Mouse (Mus musculus) heart, embryonic 13.5 days (tissue): ENCODE measurements at regions not wholly inside any gene's neighbourhood (a gene's known extent, or its start where the extent isn't known, plus 50 kb on each side); places are given as distances from the start of the nearest gene placed in this dataset.

ENCODE experiments used
- ATAC-seq: fragments of 200-750 bp; cut with Nextera tagmentation; 2 replicates; pipeline ENCODE4 v1.8.0; 2017; ENCODE audit warnings: moderate TSS enrichment; ENCODE audit not compliant: insufficient number of reproducible peaks, low FRiP score, low TSS enrichment; ENCODE audit errors: extremely low read depth
- H3K27ac ChIP-seq: fragments of 300-500 bp; sonication (generic); replicated peaks from 2 replicates; pipeline ENCODE4 v1.5.1; 2015; ENCODE audit warnings: moderate library complexity, mild to moderate bottlenecking, inconsistent platforms
- H3K27me3 ChIP-seq: fragments of 300-500 bp; sonication (generic); replicated peaks from 2 replicates; pipeline ENCODE4 v1.6.1; 2015; ENCODE audit warnings: mild to moderate bottlenecking, inconsistent platforms
- H3K36me3 ChIP-seq: fragments of 300-500 bp; sonication (generic); 2 replicates; pipeline ENCODE4 v1.6.1; 2015; ENCODE audit warnings: mild to moderate bottlenecking, inconsistent platforms
- H3K4me1 ChIP-seq: fragments of 300-500 bp; sonication (generic); 2 replicates; pipeline ENCODE4 v1.6.1; 2015; ENCODE audit warnings: inconsistent platforms
- H3K4me2 ChIP-seq: fragments of 300-500 bp; sonication (generic); 2 replicates; pipeline ENCODE4 v1.6.1; 2015; ENCODE audit warnings: inconsistent platforms, mild to moderate bottlenecking, moderate library complexity
- H3K4me3 ChIP-seq: fragments of 300-500 bp; sonication (generic); 2 replicates; pipeline ENCODE4 v1.5.1; 2015; ENCODE audit warnings: moderate library complexity, mild to moderate bottlenecking, inconsistent platforms
- H3K9ac ChIP-seq: fragments of 300-500 bp; sonication (generic); 2 replicates; pipeline ENCODE4 v1.6.1; 2015; ENCODE audit warnings: inconsistent platforms, mild to moderate bottlenecking, moderate library complexity
- H3K9me3 ChIP-seq: fragments of 300-500 bp; sonication (generic); 2 replicates; pipeline ENCODE4 v1.6.1; 2016; ENCODE audit warnings: inconsistent platforms
- WGBS: fragments of 180-500 bp; shearing (Covaris S2); methylation state at CpG from one replicate; pipeline ENCODE4 v1.1.7; 2015; ENCODE audit warnings: mixed read lengths; 5-methylcytosine and 5-hydroxymethylcytosine counted together

DNA sequence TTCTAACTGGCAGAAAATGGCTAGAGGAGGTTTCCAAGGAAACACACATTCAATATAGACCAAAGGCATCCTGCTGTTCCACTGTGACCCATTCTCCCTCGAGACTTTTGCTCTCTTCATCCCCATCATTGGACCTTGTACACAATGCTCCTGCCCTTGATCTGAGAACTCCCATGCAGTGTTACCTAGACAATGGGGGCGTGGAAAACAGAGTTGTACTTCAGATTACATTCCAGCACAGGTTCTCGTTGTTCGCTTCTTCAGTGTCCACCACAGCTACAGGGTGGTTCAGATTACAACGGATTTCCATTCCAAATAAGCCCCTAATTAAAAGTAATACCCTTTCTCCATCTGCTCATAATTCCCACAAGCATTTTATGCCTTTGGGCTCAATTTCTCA is 186.8 kb upstream of the Thbs1 start:
- Histone ChIP-seq H3K27me3 (no peaks in the 10 kb centered on the region), H3K4me2 (no peak overlapping the region), H3K27ac (no peak overlapping the region), H3K4me3 (no peak overlapping the region), H3K4me1 (peaks cover 10% of the 10 kb centered on the region; the same call in 1 of the 2 replicates), H3K9ac (no peak overlapping the region), H3K9me3 (no peaks in the 10 kb centered on the region), H3K36me3 (no peaks in the 10 kb centered on the region)
- no peak for ATAC-seq
- WGBS, result 63% methylated on average over 5 of the region's 5 CpGs

DNA sequence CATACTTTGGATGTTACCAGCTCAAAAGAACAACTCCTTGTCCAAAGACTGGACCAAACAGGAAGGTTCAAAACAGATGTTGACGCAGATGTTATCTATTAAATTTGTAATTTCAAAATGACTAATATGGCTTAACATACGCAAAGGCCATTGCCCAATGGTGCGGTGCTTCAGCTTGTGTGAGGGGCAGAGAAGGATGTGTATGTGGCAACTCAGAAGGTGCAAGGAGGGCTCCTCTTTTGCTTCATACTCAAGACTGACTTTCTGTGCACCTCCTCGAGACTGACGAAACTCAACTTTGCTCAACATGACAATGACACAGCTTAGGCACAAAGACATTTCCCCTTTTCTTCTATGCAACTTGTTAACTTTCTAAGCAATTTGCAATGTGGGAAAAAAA is 186.3 kb upstream of the Thbs1 start:
- H3K36me3 ChIP-seq, result no peaks in the 10 kb centered on the region
- H3K4me3 ChIP-seq, result no peak overlapping the region
- 85% methylated on average over 5 of the region's 5 CpGs for WGBS
- no peak overlapping the region for H3K27ac ChIP-seq
- no peak overlapping the region for H3K4me2 ChIP-seq
- no peaks in the 10 kb centered on the region for H3K9me3 ChIP-seq
- H3K27me3 ChIP-seq, result no peaks in the 10 kb centered on the region
- H3K9ac ChIP-seq, result no peak overlapping the region
- no peak for ATAC-seq
- H3K4me1 ChIP-seq, result peaks cover 10% of the 10 kb centered on the region; the same call in 1 of the 2 replicates

DNA sequence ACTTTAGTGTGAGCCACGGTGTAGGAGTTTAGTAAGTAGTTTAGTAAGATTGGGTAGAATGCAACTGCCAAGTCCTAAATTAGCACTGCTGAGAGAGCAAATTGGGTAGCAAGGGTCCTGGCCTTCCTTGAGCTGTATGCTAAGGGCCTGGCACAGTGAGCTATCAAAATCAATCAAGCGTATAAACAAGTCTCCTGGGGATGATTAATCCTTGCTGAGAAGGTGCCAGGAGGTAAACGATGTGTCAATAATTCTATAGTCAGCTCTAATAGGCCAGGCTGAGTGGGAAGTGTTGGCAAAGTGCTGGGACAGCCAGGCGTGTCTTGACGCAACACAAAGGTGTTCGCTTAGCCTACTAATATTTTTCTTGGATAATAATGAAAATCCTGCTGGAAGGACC is 183.6 kb upstream of the Thbs1 start:
- H3K36me3 ChIP-seq, result no peaks in the 10 kb centered on the region
- H3K4me2 ChIP-seq, result no peak overlapping the region
- 61% methylated on average over 6 of the region's 6 CpGs for WGBS

DNA sequence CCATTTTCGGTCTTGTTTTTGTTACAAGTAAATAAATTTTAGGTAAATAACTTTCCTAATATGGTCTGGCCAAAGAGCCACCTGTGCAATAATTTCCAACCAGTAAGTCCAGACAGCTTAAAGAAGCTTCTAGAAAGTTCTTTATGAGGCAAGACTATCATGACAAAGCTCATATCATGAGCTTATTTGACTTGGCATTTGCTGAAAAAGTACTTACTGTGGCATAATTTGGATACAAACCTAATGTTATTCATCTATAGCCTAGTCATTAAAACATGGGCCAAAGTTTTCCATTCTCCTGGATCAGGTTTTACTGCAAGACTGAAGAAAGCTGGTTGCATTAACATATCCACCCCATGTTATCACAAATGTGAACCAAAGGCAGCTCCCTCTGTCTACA is 182.1 kb upstream of the Thbs1 start:
- no peak overlapping the region for H3K4me2 ChIP-seq
- H3K36me3 ChIP-seq, result no peaks in the 10 kb centered on the region
- no peak overlapping the region for H3K4me3 ChIP-seq
- H3K9me3 ChIP-seq, result peaks cover 3% of the 10 kb centered on the region; the same call in 1 of the 2 replicates
- no peak for ATAC-seq
- no peak overlapping the region for H3K9ac ChIP-seq
- H3K27ac ChIP-seq, result no peak overlapping the region
- peaks cover 10% of the 10 kb centered on the region; the same call in 1 of the 2 replicates for H3K4me1 ChIP-seq
- 65% methylated on average over 1 of the region's 1 CpGs for WGBS
- no peaks in the 10 kb centered on the region for H3K27me3 ChIP-seq

More for the DNA sequence above, 183.6 kb upstream of the Thbs1 start:
- ATAC-seq, result no peak
- H3K4me3 ChIP-seq, result no peak overlapping the region
- no peak overlapping the region for H3K27ac ChIP-seq
- peaks cover 10% of the 10 kb centered on the region; the same call in 1 of the 2 replicates for H3K4me1 ChIP-seq
- peaks cover 3% of the 10 kb centered on the region; the same call in 1 of the 2 replicates for H3K9me3 ChIP-seq
- no peaks in the 10 kb centered on the region for H3K27me3 ChIP-seq
- no peak overlapping the region for H3K9ac ChIP-seq

DNA sequence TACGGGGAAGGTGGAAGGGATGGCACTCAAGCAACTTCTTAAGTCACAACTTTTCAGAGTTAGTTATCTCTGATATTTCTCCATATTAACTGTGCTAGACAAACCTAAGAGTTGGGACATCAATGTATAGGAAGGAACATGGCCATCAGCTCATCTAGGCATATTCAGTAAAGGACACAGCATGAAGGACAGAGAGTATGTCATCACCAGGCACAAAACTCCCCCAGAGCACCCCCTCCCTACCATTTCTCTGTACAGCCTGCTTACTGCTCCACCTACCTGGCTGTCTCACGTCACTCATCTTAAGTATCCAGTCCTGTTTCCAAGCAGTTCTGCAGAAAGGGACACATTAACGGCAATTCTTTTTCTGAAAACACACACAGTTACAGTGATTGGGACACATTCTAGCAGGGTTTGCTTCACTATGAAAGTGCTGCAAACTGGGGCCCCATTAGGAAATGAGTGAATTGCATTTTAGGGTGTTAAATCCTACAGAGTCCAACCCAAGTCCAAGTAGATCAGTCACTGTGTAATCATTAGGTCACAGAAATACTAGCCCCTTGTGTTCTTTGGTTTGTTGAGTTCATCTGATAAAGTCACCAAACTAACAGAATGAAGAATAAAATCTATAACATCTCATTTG is 180.7 kb upstream of the Thbs1 start:
- WGBS, result 73% methylated on average over 3 of the region's 3 CpGs
- no peak for ATAC-seq

DNA sequence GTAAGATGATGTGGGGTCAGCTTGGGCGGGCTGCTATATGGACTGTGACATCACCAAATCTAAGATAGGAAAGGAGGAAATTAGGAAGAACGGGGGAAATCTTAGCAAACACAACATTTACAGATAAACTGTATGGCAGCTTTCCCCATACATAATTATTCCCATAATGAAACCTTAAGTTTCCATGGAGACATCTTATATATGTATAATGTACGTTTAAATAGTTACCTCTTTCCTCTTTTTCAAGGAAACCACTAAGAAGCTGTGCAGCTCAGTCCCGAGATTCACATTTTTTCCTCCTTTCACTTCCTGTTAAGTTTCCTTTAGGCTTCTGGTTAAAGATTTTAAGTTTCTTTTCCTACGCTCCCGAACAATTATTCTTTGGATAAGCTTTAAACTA is 175.1 kb upstream of the Thbs1 start:
- H3K4me3 ChIP-seq, result no peak overlapping the region
- WGBS, result 65% methylated on average over 6 of the region's 6 CpGs
- H3K36me3 ChIP-seq, result no peaks in the 10 kb centered on the region
- no peak overlapping the region for H3K9ac ChIP-seq
- no peak overlapping the region for H3K4me2 ChIP-seq
- H3K9me3 ChIP-seq, result peaks cover 3% of the 10 kb centered on the region; the same call in 1 of the 2 replicates
- no peak overlapping the region for H3K27ac ChIP-seq
- H3K4me1 ChIP-seq, result peaks cover 7% of the 10 kb centered on the region
- H3K27me3 ChIP-seq, result no peaks in the 10 kb centered on the region
- no peak for ATAC-seq

More for the DNA sequence above, 180.7 kb upstream of the Thbs1 start:
- peaks cover 3% of the 10 kb centered on the region; the same call in 1 of the 2 replicates for H3K9me3 ChIP-seq
- peaks cover 10% of the 10 kb centered on the region; the same call in 1 of the 2 replicates for H3K4me1 ChIP-seq
- H3K4me2 ChIP-seq, result no peak overlapping the region
- H3K4me3 ChIP-seq, result no peak overlapping the region
- no peaks in the 10 kb centered on the region for H3K36me3 ChIP-seq
- H3K9ac ChIP-seq, result no peak overlapping the region
- H3K27me3 ChIP-seq, result no peaks in the 10 kb centered on the region
- no peak overlapping the region for H3K27ac ChIP-seq

DNA sequence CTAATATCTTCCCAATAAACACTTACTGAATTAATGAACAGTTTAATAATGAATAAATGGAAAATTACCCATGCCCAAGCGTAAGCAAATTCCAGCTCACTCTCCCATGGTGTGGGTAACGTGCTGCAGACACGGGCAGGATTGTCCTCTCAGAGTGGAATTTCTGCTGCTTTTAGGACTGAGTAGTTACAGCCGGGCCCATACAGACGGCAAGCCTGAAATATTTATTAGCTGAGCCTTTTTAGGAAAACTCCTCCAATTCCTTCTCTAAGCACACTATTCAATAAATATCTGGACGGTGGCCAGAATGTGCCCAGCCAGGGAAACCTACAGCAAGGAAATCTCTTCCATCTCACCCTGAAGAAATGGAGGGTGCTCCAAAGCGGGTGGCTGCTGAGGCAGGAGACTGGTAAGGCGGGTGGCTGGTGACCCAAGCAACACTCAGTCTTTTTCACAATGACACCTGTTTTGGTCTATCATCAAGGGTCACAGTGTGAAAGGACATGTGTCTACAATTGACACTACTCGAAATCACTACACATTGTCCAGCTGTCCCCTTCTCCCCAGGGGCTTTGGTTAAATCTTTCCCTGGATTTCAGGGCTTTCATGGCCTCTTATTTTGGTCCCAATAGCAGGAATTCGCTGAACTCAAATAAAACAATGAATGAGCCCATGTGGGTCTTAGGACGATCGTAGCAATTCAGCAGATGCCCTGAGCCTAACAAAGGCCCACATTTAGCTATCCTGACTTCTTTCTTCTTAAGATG is 173.2 kb upstream of the Thbs1 start:
- Histone ChIP-seq H3K36me3 (no peaks in the 10 kb centered on the region), H3K4me3 (no peak overlapping the region), H3K9ac (no peak overlapping the region), H3K27me3 (no peaks in the 10 kb centered on the region), H3K4me2 (no peak overlapping the region), H3K4me1 (peaks cover 10% of the 10 kb centered on the region), H3K9me3 (no peaks in the 10 kb centered on the region), H3K27ac (no peak overlapping the region)
- 69% methylated on average over 12 of the region's 12 CpGs for WGBS
- no peak for ATAC-seq

DNA sequence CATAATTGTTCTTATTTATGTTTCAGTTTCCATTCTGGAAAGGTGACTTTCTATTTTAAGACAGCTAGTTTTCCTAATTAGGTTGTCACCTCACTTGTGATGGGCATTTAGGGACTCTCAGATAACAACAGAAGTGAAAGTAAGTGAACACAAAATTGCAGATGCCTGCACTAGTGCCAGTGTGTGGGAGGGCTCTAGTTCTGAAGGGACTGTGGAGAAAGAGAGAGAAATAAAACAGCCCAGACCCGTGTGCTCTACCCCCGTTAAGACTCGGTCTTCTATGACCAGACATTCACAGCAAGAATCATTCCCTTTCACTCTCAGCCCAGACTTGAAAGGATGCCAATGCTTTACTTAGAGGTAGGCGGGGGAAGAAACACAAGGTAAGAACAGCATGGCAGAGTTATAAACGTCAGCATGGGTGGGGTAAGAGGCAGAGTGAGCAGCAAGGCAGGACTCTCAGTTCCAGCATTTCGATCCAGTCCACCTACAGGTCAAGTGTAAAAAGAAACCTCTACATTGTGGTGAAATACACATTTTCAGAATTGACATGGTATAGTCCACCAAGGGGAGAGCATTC is 170.1 kb upstream of the Thbs1 start:
- Histone ChIP-seq H3K27me3 (no peaks in the 10 kb centered on the region), H3K4me2 (peak overlapping the region; percentile 50), H3K9me3 (no peaks in the 10 kb centered on the region), H3K4me1 (peaks cover 10% of the 10 kb centered on the region), H3K36me3 (no peaks in the 10 kb centered on the region), H3K9ac (no peak overlapping the region), H3K27ac (no peak overlapping the region), H3K4me3 (peak overlapping the region; percentile 20; the same call in 1 of the 2 replicates)
- ATAC-seq, result no peak
- 48% methylated on average over 6 of the region's 6 CpGs for WGBS

DNA sequence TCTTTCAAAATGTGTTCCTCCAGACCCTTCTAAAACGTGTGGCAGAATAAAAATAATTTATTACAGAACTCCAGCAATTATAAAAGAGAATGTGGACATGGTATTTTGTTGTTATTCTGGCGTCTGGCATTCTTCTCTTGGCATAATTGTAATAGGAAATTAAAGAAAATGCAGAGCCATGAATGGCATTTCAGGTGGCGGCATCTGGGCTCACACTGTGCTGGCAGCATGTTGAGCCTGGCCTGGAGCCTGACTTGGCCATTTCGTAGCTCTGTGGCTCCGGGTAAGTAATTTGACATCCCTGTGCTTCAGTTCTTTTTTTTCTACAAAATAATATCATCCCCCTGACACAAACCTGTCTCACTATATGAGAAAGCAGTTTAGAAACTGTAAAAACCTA is 168.0 kb upstream of the Thbs1 start:
- no peaks in the 10 kb centered on the region for H3K9me3 ChIP-seq
- H3K9ac ChIP-seq, result no peak overlapping the region
- no peak overlapping the region for H3K4me2 ChIP-seq
- no peak for ATAC-seq
- no peak overlapping the region for H3K27ac ChIP-seq
- H3K4me3 ChIP-seq, result no peak overlapping the region
- WGBS, result 75% methylated on average over 5 of the region's 5 CpGs
- peaks cover 10% of the 10 kb centered on the region for H3K4me1 ChIP-seq
- no peaks in the 10 kb centered on the region for H3K27me3 ChIP-seq
- H3K36me3 ChIP-seq, result no peaks in the 10 kb centered on the region

DNA sequence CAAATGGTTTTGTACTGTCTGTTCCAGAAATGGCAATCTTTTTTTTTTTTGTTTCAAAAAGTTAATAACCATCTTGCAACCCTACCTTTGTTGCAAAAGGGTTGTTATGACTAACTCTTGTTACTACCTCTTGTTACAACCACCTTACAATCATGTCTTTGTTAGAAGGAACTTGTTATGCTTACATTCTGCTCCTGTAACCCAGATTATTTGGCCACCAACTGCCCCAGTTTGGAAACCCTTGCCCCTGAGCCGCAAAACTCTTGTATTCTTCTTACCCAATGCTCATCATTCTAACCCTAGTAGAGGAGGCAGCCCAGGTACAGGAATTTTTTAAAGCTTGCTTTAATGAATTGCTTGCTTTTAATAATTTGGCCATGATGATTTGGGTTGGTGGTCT is 167.4 kb upstream of the Thbs1 start:
- Histone ChIP-seq H3K9me3 (no peaks in the 10 kb centered on the region), H3K27me3 (no peaks in the 10 kb centered on the region), H3K36me3 (no peaks in the 10 kb centered on the region), H3K4me3 (no peak overlapping the region), H3K27ac (no peak overlapping the region), H3K9ac (no peak overlapping the region), H3K4me2 (no peak overlapping the region), H3K4me1 (peaks cover 10% of the 10 kb centered on the region)
- WGBS, result 84% methylated on average over 1 of the region's 1 CpGs
- ATAC-seq, result no peak

DNA sequence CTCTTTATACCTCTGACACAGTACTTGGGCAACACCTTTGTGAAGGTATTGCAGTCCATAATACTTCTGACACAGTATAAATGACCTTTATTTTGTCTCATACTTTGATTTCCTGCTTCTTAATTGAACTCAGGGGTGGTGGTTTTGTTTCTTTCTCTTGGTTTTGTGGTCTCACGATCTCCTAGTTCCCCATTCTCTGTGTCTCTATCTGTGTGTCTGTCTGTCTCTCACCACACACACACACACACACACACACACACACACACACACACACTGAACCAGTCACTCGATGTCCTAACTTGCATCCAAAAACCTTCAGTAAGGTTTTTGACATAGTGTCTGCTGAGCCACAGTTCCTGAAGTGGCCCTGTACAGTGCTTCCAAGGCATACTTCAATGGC is 166.7 kb upstream of the Thbs1 start:
- Histone ChIP-seq H3K4me3 (no peak overlapping the region), H3K9me3 (no peaks in the 10 kb centered on the region), H3K9ac (no peak overlapping the region), H3K27me3 (no peaks in the 10 kb centered on the region), H3K4me1 (peaks cover 10% of the 10 kb centered on the region), H3K4me2 (no peak overlapping the region), H3K27ac (no peak overlapping the region), H3K36me3 (no peaks in the 10 kb centered on the region)
- WGBS, result 80% methylated on average over 2 of the region's 2 CpGs
- no peak for ATAC-seq
